Mouse (Mus musculus) layer of hippocampus, adult 11-12 months (tissue): Measurements from ENCODE around the gene Krt34.

Experiments
- DNase-seq: peaks from one replicate; pipeline ENCODE4 v3.0.0; 2022; ENCODE audit warnings: low spot score

The Krt34 gene

GRCm38 (mm10) chr11:100041454-100041853 is at the start of gene Krt34:
TSS of gene Krt34 (minus strand) at chr11:100041554.
- no peak for DNase-seq

DNA sequence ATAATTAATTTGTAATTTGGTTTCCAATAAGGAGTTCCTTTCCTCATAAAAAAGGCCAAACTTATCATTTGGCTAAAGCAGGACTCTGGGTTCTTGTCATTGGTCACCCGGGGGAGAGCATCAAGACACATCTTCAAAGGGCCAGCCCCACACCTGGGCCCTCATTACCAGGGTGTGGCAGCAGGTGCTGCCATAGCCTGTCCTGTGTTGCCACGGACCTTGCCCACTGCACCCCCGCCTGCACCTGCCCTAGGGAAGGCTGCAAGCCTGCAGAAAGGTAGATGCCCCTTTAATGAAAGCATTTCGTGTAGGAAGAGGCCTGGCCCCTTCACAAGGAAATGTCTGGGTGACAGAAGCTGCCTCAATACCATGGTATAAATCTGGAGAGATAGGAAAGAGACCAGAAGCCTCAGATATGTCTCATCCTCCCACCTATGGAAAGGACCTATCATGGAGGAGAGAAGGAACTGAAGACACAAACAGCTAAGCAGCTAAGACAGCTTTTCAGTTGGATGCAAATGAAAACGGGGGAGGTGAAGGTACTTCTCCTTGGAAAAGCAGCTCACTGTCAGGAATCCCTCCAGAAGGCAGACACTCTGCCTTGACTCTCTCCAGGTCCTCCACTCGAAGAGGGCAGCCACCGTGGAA is 47.1 kb upstream of the Krt34 start:
- DNase-seq: no peak

- no peak for DNase-seq
Measured at GRCm38 (mm10) chr11:100087861-100088260, 46.5 kb upstream of the Krt34 start, which contains the start of gene Krt32. TSS of gene Krt32 (minus strand) at chr11:100088226.

DNA sequence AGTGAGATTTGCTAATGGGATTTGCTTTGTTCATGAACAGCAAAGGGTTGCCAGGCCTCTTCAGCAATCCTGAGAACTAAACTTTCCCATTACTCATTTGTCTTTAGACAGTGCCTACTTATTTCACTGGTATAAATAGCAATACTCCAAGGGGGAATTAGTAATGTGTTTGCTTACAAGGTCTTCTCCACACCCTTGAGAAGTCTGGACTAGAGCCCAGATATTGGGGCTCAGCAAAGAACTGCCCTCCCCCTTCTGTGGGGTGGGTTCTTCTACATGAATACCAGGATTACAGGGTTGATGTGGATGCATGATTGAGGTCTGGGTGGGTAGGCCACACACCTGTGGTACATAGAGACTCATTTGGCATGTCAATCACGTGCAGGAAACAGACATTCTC is 32.5 kb upstream of the Krt34 start:
- no peak for DNase-seq

DNA sequence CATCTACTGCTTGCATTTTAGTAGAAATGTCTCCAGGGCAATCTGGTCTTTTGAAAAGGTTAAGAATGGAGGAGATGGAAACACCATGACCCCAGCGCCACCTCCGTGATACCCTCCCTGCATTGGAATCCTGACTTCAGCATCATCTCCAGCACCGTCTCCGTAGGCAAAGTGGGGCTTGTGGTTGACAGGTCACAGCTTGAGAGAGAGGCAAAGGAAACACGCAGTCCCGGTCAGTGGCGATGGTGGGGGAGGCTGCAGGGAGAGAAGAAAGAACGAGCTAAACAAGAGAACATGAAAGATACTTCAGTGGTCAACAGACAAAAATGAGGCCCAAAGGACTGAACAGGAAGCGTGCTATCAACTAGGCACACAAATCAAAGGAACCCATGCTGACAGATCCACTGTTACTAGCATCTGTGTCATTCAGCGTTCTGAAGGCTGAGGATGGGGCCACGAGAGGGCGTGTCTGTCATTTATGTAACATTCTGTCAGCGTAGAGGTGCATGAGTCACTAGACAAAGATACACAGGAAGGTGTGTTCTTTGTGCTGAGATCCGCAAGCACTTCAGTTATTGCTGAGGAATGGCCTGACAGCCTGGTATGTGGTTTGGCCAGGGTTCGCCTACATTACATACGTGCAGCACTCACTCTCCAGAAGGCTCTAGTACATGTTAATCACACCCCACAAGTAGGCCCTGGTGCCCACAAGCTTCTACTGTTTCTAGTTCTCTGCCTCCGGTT is 26.1 kb upstream of the Krt34 start:
- no peak for DNase-seq

GRCm38 (mm10) chr11:100066236-100067010 is 25.1 kb upstream of the Krt34 start:
- DNase-seq: no peak

- DNase-seq: no peak
Measured at GRCm38 (mm10) chr11:100058875-100059274, 17.5 kb upstream of the Krt34 start.

DNA sequence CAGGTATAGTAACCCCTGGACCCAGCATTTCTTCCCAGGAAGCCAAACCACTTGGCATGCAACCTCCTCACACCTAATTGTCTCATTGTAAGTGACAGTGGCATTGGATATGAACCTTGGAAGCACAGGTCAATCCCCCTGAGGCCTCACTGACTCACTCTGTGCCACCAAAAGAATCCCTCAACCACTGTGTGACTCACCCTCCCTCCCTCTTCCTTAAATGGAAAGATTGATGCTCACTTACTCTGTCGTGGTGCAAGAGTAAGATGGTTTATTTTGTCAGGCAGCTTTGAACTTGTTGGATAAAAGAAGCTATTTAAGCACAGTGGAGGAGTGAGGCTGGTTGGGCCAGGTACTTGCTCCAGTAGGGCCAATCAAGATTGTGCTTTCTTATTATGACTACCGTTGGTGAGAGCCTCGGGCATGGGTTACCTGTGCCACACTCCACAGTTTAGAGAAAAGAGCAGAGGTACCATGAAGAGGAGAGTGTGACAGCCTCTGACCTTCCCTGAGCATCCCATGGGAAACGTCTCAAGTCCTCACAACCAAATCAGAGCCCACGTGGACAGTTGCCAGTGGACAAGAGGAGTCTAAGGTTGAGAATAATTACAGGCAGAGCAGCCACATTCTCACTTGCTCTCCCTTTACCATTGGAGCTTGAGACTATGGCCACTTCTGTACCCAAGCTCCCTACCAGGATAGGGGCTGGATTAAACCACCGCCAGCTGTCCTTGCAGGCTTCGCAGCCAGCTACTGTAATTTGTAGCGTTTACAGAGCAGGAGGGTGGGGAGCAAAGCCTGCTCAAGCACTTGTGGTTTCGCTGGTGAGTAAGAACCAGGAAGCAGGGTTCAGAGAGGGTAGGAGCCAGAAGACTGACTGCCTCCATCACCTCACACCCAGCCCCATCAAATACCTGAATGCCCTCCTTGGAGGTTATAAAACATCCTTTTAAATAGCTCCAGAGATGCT is 14.6 kb upstream of the Krt34 start:
- DNase-seq: no peak

- DNase-seq: no peak
Measured at GRCm38 (mm10) chr11:100050451-100050850, 9.1 kb upstream of the Krt34 start, which contains the start of gene Krt31. TSS of gene Krt31 (minus strand) at chr11:100050551.

DNA sequence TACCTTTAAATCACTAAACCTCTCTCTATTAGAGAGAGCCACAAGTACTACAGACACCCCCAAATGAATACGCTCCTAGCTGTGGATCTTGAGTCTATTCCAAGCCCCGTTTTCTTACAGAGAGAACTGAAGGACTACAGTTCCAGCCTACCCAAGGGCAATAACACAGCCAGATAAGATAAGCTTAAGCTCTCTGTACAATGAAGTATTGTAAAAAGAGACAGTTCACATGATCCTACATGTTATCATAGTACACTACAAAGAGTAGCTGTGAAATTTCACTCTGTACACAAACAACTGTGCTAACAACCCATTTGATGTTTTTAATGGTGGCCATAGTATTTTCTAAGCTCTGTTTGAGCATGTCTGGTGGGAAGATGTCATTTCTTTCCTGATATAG is 5.8 kb upstream of the Krt34 start:
- no peak for DNase-seq

DNA sequence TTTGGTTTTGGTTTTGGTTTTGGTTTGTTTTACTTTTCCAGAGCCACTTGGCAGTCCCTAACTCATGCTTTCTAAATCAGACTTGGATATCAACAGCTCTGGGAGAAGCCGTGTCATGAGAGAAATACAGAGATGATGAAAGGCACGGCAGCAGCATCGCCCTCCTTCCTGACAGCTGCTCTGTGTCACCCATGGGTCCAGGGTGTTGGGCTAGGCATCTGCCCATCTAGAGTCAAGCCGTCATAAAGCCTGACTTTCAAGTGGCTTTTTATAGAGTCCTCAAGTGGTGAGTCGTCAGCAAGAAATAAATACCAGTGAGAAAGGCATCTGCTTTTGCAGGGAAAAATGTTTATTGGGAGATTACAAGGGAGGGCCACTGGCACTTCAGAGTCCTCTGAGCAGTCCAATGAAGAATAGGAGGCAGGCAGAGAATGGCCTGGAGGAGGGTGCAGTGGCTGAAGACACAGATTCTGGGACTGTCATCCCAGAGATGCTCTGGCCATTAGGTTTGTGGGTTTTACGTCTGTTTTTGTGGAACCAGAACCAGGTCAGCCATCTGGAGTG is 5.0 kb upstream of the Krt34 start:
- no peak for DNase-seq

DNA sequence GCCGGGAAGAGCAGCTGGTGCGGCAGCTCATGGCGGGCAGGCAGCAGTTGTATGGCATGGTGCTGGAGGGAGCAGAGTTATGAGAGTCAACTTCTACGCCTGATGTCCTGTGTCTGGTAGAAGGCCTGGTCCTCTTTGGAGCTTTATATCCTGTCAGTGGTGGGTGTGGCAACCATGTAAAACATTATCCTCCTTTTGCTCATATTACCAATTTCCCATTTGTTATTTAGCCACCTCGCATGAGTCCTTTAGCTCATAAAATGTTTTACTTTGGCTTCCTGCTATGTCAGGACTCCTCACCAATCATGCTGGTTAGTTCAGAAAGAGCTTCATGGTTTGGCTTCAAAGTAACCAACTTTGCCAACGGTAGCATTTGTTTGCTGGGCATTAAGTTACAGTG is 11.6 kb downstream of the Krt34 start, which contains the start of gene Krt33b:
TSS of gene Krt33b (minus strand) at position 101 of the 400 bp plus-strand sequence.
- DNase-seq: no peak

- no peak for DNase-seq
Measured at GRCm38 (mm10) chr11:100021438-100021837, 19.9 kb downstream of the Krt34 start.

DNA sequence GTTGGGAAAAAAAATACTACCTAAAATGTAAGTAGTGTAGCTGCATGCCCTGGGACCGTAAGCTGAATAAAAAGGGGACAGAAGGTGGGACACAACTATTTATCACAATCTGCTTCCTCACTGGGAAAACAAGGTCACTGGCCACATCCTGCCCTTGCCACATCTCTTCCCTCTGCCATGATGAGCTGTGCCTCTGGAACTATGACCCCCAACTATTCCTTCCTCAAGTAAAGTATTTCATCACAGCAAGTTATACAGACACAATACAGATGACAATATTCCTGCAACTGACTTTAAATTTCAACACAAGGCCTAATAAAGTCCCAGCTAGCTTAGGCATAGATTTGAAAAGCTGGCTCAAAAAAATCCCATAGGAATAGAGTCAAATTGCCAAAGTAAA is 21.9 kb downstream of the Krt34 start:
- DNase-seq: no peak

DNA sequence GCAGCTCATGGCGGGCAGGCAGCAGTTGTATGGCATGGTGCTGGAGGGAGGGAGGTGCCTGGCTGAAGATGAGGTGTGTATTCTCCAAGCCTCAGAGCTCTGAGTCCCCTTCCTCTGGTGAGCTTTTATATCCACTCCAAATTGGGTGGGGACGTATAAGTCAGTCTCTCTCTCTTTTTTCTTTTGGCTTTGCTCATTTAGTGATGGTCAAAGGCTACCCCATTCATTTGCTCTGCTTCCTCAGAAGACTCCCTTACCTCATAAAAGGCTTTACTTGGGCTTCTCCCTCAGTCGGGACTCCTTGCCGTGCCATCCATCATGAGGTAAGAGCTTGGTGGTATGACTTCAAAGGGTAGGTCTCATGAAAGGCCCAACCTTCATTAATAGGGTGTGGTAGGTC is 25.2 kb downstream of the Krt34 start, which contains the start of gene Krt33a:
TSS of gene Krt33a (minus strand) at position 101 of the 400 bp plus-strand sequence.
- no peak for DNase-seq

DNA sequence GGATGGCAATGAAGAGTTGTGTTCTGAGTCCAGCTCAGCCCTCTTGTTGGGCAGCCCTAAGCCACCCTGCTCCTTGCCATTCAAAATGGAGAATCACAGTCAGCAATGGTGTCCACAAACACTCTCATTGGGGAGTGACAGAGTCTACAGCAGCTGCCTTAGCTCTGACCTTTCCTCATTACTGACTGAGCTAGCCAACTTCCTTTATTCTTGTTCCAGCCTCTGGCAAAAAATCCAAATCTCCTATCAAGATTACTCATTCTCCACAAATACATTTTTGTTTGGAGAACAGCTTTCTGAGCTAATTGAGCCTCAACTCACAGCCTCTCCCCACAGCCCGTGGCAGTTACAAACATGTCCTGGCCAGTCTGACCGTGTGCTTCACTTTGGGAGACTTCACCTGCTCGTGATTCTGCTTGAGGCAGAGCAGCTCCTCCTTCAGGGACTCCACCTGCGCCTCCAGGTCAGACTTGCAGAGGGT is 27.6 kb downstream of the Krt34 start:
- no peak for DNase-seq

- no peak for DNase-seq
Measured at GRCm38 (mm10) chr11:100010682-100011081, 30.7 kb downstream of the Krt34 start.

DNA sequence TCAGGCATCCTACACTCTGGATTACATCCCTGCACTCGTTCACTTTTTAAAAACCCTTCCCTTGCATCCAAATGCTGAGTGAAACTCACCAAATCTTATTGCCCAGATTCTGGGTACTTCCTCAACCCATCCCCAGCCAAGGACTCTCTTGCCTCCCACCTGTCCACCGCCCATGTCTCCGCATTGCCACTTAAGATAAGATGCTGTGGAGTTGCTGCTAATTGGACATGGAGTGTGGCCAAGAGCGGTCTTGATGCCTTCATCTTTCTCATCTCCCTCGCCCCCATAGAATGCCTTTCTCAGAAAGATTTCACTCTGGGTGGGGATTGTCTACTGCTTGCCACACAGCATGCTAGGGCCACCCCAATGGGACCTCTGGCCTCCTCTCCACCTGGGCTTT is 33.0 kb downstream of the Krt34 start:
- no peak for DNase-seq

- no peak for DNase-seq
Measured at GRCm38 (mm10) chr11:100006624-100007023, 34.7 kb downstream of the Krt34 start.

DNA sequence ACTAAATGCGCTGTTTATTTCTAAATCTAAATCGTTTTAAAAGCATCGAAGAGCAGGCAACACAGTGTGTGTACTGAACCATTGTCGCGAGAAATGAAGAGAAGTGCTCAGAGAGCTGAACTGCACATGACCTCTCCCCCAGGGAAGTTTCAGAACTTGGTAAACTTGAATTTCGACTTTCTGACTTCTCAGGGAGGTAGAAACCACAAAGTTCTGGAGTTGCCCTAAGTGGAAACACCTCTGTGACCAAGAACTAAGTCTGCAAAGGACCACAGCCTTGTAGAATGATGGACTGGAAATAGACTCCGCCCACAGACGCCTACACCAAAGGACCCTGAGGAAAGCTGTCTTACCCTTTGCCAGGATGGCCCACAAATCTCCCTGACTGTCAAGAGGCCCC is 35.4 kb downstream of the Krt34 start:
- DNase-seq: no peak

GRCm38 (mm10) chr11:100004846-100005245 is 36.5 kb downstream of the Krt34 start:
- DNase-seq: peak; percentile 69
